Mouse (Mus musculus) heart, embryonic 10.5 days (tissue): ENCODE results near the gene Snrpg. TPM values are rescaled to one million over a fixed set of nuclear protein-coding genes. Genes with fewer than 3 reads are reported as not detected.
"Not testable (repeated sequence)": the region's sequence is repeated elsewhere in the genome, so short reads cannot be mapped to it uniquely, and the experiment has no call there.

Source experiments
- DNase-seq: peaks from one replicate; pipeline ENCODE4 v3.0.0-alpha.2; 2017; ENCODE audit warnings: low spot score
- H3K27ac ChIP-seq: fragments of 300-500 bp; sonication (generic); 2 replicates; pipeline ENCODE4 v1.5.1; 2016; ENCODE audit warnings: mild to moderate bottlenecking
- H3K27me3 ChIP-seq: fragments of 300-500 bp; sonication (generic); 2 replicates; pipeline ENCODE4 v1.6.1; 2016; ENCODE audit warnings: mild to moderate bottlenecking; ENCODE audit not compliant: poor library complexity, insufficient read depth, severe bottlenecking
- H3K36me3 ChIP-seq: fragments of 300-500 bp; sonication (generic); 2 replicates; pipeline ENCODE4 v1.6.1; 2016; ENCODE audit warnings: mild to moderate bottlenecking, moderate library complexity
- H3K4me1 ChIP-seq: fragments of 300-500 bp; sonication (generic); 2 replicates; pipeline ENCODE4 v1.6.1; 2016; ENCODE audit warnings: mild to moderate bottlenecking
- H3K4me3 ChIP-seq: fragments of 300-500 bp; sonication (generic); 2 replicates; pipeline ENCODE4 v1.5.1; 2016; ENCODE audit warnings: mild to moderate bottlenecking, moderate library complexity
- H3K9me3 ChIP-seq: fragments of 300-500 bp; sonication (generic); 2 replicates; pipeline ENCODE4 v1.6.1; 2016; ENCODE audit warnings: mild to moderate bottlenecking, moderate library complexity
- WGBS: fragments of 180-500 bp; shearing (Covaris S2); methylation state at CpG from one replicate; pipeline ENCODE4 v1.1.7; 2016; 5-methylcytosine and 5-hydroxymethylcytosine counted together
- polyA plus RNA-seq: library from polyadenylated mRNA; unstranded; fragments of >200 nt; fragmentation: Nextera tagmentation; extraction: Ambion mirVana; gene quantifications from 2 replicates; pipeline ENCODE4 v1.2.1, GENCODE M21; 2016

The Snrpg gene
- 410 and 487 TPM in 2 replicates for polyA plus RNA-seq

DNA sequence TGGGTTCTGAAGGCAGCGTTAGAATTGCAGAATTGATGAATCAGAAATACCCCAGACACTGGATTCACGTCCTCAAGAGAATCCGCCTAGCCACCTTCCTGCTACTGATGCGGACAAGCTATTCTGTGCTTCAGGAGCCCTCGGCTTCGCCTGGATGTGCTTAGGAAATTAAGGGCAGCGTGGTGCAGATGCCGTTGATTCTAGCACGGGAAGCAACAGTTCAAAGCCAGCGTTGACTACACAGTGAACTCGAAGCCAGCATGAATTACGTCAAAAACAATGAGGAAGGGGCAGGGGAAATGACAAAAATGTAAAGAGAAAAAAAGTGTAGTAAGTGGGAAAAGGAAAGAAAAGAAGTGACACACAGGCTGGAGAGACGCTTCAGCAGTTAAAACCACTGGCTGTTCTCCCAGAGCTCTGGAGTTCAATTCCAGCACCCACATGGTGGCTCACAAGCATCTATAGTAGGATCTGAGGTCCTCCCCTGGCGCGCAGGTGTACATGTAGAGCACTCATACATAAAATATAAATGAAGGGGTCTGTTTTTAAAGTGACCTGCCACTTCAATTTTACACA is at the start of gene Snrpg:
TSS of gene Snrpg (plus strand) at position 541 of the 576 bp plus-strand sequence.
- peak within 1 kb of the TSS; percentile 97 for H3K4me3 ChIP-seq
- H3K9me3 ChIP-seq, result no peaks in the 10 kb centered on the region
- DNase-seq, result no peak
- peaks cover 23% of the 10 kb centered on the region for H3K4me1 ChIP-seq
- H3K27me3 ChIP-seq, result no peaks in the 10 kb centered on the region
- 22% methylated on average over 15 of the region's 15 CpGs for WGBS
- peak within 1 kb of the TSS; percentile 91 for H3K27ac ChIP-seq
- peaks cover 26% of the 10 kb centered on the region for H3K36me3 ChIP-seq

DNA sequence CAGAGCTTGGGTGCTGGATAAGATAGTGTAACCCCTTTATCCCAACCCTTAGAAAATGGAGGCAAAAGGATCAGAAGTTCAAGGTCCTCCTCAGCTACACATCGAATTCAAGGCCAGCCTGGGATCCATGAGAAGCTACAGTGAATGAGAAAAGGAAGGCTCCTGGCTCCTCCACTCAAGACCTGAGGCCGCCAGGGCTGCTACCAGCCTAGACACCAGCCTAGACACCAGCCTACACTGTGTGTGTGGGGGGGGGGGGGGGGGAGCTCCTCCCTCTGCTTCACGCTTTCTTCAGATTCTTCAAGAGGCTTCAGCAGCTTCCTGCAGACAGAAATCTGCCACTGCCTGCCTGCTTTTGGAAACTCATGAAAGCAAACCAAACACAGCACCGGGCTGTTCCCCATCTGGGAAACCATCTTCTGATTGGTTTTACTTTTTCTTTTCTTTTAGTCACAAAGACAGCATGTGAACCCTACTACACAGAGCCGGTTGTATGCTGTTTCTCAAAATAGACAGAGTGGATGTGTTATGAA is 49.0 kb upstream of the Snrpg start:
- Histone ChIP-seq H3K27ac (no peak overlapping the region), H3K9me3 (no peaks in the 10 kb centered on the region), H3K4me3 (no peak overlapping the region), H3K36me3 (no peaks in the 10 kb centered on the region), H3K27me3 (no peaks in the 10 kb centered on the region), H3K4me1 (0 out of 2 replicates have a peak, but pooled peaks cover 4% of the 10 kb centered on the region)
- DNase-seq, result no peak
- 81% methylated on average over 5 of the region's 5 CpGs for WGBS

- Histone ChIP-seq H3K27ac (no peak overlapping the region), H3K4me1 (0 out of 2 replicates have a peak, but pooled peaks cover 4% of the 10 kb centered on the region), H3K9me3 (no peaks in the 10 kb centered on the region), H3K36me3 (no peaks in the 10 kb centered on the region), H3K4me3 (no peak overlapping the region), H3K27me3 (no peaks in the 10 kb centered on the region)
- DNase-seq, result no peak
- 94% methylated on average over 9 of the region's 9 CpGs for WGBS
These were observed 48.1 kb upstream of the Snrpg start for GRCm38 (mm10) chr6:86322991-86323390.

- no peak for DNase-seq
- Histone ChIP-seq H3K27ac (no peak overlapping the region), H3K27me3 (no peaks in the 10 kb centered on the region), H3K9me3 (no peaks in the 10 kb centered on the region), H3K4me3 (no peak overlapping the region), H3K36me3 (no peaks in the 10 kb centered on the region), H3K4me1 (peaks cover 7% of the 10 kb centered on the region)
- WGBS, result 80% methylated on average over 3 of the region's 3 CpGs
These were observed 46.7 kb upstream of the Snrpg start for GRCm38 (mm10) chr6:86324400-86324799.

- H3K4me3 ChIP-seq, result no peak overlapping the region
- no peaks in the 10 kb centered on the region for H3K36me3 ChIP-seq
- no peak for DNase-seq
- H3K27me3 ChIP-seq, result no peaks in the 10 kb centered on the region
- WGBS, result 81% methylated on average over 5 of the region's 5 CpGs
- no peaks in the 10 kb centered on the region for H3K9me3 ChIP-seq
- H3K27ac ChIP-seq, result no peak overlapping the region
- peaks cover 7% of the 10 kb centered on the region for H3K4me1 ChIP-seq
These were observed 45.5 kb upstream of the Snrpg start for GRCm38 (mm10) chr6:86325646-86326045.

DNA sequence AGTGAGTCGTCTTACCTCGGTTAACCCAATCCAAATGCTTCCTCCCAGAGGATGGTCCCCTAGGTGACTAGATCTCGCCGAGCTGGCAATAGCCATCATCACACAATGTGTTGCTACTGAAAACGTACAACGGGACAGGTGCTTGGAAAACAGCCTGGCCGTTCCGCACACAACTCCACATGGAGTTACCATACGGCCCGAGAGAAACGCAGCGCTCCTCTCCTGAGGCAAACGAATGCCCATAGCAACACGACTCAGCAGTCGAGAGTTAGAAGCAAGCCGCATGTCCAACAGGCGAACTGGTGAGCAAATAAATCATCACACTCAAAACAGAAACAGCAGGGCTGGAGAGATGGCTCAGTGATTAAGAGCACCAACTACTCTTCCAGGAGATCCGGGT is 44.2 kb upstream of the Snrpg start:
- no peaks in the 10 kb centered on the region for H3K27me3 ChIP-seq
- H3K36me3 ChIP-seq, result no peaks in the 10 kb centered on the region
- no peak overlapping the region for H3K27ac ChIP-seq
- H3K9me3 ChIP-seq, result no peaks in the 10 kb centered on the region
- H3K4me3 ChIP-seq, result no peak overlapping the region
- DNase-seq, result no peak
- 91% methylated on average over 18 of the region's 18 CpGs for WGBS
- H3K4me1 ChIP-seq, result peaks cover 7% of the 10 kb centered on the region

GRCm38 (mm10) chr6:86328369-86328768 is 42.7 kb upstream of the Snrpg start:
- WGBS, result 66% methylated on average over 3 of the region's 3 CpGs
- no peak for DNase-seq
- Histone ChIP-seq H3K27me3 (no peaks in the 10 kb centered on the region), H3K4me3 (no peak overlapping the region), H3K36me3 (no peaks in the 10 kb centered on the region), H3K4me1 (peaks cover 7% of the 10 kb centered on the region), H3K27ac (0 out of 2 replicates have a peak overlapping the region, but pooled peaks have one; percentile 10), H3K9me3 (no peaks in the 10 kb centered on the region)

DNA sequence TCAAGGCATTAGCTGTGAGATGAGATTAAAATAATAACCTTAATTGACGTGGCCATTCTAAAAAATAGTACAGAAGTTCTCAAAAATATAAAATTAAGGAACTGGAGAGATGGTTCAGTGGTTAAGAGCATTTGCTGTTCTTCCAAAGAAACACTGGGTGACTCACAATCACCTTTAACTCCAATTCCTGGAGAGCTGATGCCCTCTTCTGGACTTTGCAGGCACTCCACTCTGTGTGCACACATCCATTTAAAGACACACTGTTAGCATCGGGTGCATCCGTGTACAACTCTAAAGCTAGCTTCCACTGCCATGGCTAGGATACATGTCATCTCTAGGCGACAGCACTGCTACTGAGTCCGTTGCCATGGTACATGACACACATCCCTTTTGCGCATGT is 41.2 kb upstream of the Snrpg start:
- Histone ChIP-seq H3K27me3 (no peaks in the 10 kb centered on the region), H3K4me1 (peaks cover 7% of the 10 kb centered on the region), H3K36me3 (no peaks in the 10 kb centered on the region), H3K9me3 (no peaks in the 10 kb centered on the region), H3K27ac (no peak overlapping the region), H3K4me3 (no peak overlapping the region)
- DNase-seq, result no peak
- WGBS, result 91% methylated on average over 6 of the region's 6 CpGs

DNA sequence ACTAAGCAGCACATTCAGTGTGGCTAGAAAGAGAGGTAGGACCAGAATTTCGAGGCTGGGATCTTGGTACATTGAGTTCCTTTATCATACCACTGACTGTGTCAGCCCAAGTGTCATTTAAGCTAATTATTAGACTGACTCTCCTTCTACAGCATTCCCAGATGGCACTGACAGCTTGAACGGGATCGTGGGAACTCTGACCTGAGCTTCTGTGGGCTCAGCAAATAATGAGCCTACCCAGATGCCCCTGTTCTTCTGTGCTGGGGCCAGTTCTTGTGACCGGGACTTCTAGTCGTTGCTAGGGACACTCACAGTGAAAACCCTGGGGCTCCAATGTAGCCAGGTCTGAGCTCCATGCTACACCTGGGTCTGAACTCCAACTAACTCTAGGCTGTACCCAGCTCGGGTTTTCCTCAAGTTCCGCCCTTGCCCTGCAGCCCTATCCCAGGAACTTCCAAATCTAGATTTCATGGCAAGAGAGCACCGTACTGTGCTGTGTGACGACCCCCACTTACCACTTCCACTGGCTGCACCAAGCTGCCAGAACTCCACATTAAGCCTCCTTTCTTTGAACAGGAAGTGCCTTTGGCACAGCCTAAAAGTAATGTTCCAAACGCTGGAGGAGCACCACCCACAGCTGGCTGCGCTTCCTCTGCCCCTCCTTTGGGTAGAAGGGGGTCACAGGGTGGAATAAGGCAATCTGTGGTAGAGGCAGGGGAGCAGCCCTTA is 35.8 kb upstream of the Snrpg start:
- H3K4me3 ChIP-seq, result no peak overlapping the region
- H3K27me3 ChIP-seq, result no peaks in the 10 kb centered on the region
- H3K36me3 ChIP-seq, result no peaks in the 10 kb centered on the region
- 73% methylated on average over 11 of the region's 11 CpGs for WGBS
- no peak for DNase-seq
- H3K9me3 ChIP-seq, result no peaks in the 10 kb centered on the region
- no peak overlapping the region for H3K27ac ChIP-seq
- H3K4me1 ChIP-seq, result no peaks in the 10 kb centered on the region

GRCm38 (mm10) chr6:86335860-86336259 is 35.2 kb upstream of the Snrpg start:
- Histone ChIP-seq H3K36me3 (no peaks in the 10 kb centered on the region), H3K4me3 (no peak overlapping the region), H3K9me3 (no peaks in the 10 kb centered on the region), H3K4me1 (no peaks in the 10 kb centered on the region), H3K27me3 (no peaks in the 10 kb centered on the region), H3K27ac (no peak overlapping the region)
- DNase-seq, result no peak
- 79% methylated on average over 5 of the region's 5 CpGs for WGBS

GRCm38 (mm10) chr6:86336340-86336739 is 34.8 kb upstream of the Snrpg start:
- H3K4me1 ChIP-seq, DNase-seq, H3K27ac ChIP-seq, H3K27me3 ChIP-seq, H3K36me3 ChIP-seq, H3K4me3 ChIP-seq, H3K9me3 ChIP-seq: not testable (repeated sequence)
- 80% methylated on average over 4 of the region's 4 CpGs for WGBS

DNA sequence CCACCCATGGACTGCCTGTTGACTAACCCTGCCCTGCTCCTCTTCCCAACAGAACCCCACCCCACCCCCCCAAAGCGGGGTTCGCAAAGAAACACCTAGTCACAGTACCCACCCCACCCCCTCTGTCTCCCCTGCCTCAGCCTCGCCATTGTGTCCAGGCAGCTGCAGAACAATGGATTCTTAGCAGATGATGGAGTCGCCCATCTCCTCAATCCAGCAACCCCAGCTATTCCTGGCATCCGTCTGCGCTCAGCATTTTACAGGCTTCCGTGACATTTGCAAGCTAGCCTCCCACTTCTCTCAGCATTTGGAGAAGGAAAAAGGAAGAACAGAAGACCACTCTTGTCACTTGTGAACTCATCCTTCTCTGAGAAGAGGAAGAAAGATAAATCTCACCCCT is 27.4 kb upstream of the Snrpg start:
- Histone ChIP-seq H3K27me3 (no peaks in the 10 kb centered on the region), H3K27ac (peak overlapping the region; percentile 2), H3K9me3 (no peaks in the 10 kb centered on the region), H3K4me3 (peak overlapping the region; percentile 34), H3K4me1 (peaks cover 27% of the 10 kb centered on the region), H3K36me3 (no peaks in the 10 kb centered on the region)
- 16% methylated on average over 7 of the region's 7 CpGs for WGBS
- no peak for DNase-seq

GRCm38 (mm10) chr6:86346063-86346462 is 25.0 kb upstream of the Snrpg start:
- H3K36me3 ChIP-seq, result no peaks in the 10 kb centered on the region
- H3K9me3 ChIP-seq, result no peaks in the 10 kb centered on the region
- H3K4me1 ChIP-seq, result peaks cover 27% of the 10 kb centered on the region
- DNase-seq, result no peak
- H3K27ac ChIP-seq, result peak overlapping the region; percentile 57
- no peaks in the 10 kb centered on the region for H3K27me3 ChIP-seq
- WGBS, result 20% methylated on average over 2 of the region's 2 CpGs
- H3K4me3 ChIP-seq, result no peak overlapping the region
